Mouse (Mus musculus) ES-E14 (cell line): ENCODE measurements around the gene Nrg3.

ENCODE experiments used
- HCFC1 ChIP-seq: IDR thresholded peaks from 2 replicates; pipeline ENCODE4 v1.6.1; 2012; ENCODE audit warnings: low read length, inconsistent platforms, borderline replicate concordance; ENCODE audit not compliant: insufficient read depth
- MAFK ChIP-seq: IDR thresholded peaks from 2 replicates; pipeline ENCODE4 v1.6.1; 2014; ENCODE audit warnings: mild to moderate bottlenecking, low read depth, low read length, inconsistent platforms; ENCODE audit not compliant: insufficient read depth
- ZNF384 ChIP-seq: IDR thresholded peaks from 2 replicates; pipeline ENCODE4 v1.6.1; 2012; ENCODE audit warnings: low read depth, low read length, inconsistent platforms

DNA sequence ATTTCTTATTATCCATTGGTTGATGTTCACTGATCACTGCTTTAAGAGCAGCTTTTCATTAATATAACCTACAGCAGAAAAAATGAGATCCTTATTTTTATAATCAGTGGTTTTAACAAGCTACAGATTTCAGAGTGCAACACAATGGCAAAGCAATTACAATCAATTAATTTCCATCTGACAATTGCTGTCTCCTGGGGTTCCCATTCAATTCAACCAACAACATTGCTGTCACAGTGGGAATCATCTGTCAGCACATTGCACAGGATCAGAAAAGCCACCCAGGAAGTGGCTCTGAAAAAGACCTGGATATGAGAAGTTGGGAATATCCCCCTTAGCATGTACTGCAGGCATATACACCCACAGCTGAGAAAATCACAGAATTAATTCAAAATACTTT is 458.8 kb downstream of the Nrg3 start:
- TF ChIP-seq MAFK = no peak
- TF ChIP-seq HCFC1 = no peak
- no peak for TF ChIP-seq ZNF384
